Mouse (Mus musculus): ENCODE measurements around the gene Gmds.

Gmds gene

DNA sequence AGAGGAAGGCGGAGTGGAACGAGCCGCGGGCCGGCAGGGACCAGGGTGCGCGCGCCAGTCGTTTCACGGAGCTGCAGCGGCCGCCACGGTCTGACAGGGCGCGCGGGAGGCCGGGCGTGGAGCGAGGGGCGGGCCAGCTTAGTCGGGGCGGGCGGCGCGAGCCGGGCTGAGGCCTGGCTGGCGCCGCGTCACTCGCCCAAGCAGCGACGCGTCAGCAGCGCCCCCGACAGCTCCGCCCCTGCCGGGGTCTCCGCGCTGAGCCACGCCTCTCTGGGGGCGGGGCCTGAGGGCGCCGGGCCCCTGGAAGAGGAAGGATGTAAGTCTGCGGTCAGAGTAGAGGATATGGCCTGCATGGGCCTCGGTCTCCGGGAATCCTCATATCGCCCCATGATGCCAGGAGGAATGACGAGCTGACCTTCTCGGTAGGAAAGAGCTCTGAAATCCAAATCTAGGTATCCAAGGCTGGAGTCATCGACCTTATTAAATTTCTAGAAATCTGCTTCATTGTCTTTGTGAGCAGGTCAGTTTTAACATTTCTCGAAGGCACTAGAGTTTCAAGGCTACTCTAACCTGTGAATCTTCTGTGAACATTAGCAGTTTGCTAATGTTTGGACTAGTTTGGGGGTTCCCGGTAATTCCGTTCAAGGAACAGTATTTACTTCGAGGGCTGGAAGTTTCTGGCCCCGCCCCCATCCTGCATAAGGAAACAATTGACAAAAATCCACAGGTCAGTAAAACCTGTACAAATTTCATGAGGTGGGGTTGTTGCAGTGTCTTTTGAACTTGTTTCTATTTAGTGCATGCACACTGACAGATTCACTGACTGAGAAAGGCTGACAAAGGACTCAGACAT, at the start of gene Gmds:
Gmds (minus strand) TSS at position 228 of the 853 bp plus-strand sequence.
- DNase-seq (ENCODE audit: low read depth, low spot score), result peak; percentile 69

DNA sequence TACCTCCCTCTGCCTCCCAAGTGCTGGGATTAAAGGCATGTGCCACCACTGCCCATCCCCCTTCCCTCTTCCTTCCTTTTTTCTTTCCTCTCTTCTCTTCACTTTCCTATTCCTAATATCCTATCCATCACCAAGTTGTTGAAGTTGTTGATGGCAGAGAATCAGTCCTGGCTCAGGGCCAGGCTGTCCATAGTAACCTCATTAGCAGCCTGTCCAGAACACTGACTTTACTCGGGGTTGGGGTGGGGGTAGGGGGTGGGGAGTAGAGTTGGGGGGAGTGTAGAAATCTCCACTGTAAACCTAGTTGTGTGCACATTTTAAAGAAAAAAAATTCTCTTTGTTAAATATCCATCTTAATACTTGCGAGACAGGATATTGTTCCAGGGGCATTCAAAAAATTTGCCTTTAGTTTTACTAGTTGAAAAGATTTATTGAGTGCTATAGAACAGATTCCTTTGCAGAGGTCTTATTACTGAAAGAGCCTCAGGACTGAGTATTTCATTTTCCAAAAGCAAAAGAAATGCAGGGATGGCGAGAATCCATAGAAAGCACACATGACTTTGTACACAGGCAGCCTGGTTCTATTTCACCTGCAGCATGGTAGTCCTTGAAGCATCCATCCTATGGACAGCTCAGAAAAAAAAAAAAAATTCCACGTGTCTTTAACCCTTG, 47.0 kb upstream of the Gmds start:
- DNase-seq (ENCODE audit: low read depth, low spot score), result no peak

DNA sequence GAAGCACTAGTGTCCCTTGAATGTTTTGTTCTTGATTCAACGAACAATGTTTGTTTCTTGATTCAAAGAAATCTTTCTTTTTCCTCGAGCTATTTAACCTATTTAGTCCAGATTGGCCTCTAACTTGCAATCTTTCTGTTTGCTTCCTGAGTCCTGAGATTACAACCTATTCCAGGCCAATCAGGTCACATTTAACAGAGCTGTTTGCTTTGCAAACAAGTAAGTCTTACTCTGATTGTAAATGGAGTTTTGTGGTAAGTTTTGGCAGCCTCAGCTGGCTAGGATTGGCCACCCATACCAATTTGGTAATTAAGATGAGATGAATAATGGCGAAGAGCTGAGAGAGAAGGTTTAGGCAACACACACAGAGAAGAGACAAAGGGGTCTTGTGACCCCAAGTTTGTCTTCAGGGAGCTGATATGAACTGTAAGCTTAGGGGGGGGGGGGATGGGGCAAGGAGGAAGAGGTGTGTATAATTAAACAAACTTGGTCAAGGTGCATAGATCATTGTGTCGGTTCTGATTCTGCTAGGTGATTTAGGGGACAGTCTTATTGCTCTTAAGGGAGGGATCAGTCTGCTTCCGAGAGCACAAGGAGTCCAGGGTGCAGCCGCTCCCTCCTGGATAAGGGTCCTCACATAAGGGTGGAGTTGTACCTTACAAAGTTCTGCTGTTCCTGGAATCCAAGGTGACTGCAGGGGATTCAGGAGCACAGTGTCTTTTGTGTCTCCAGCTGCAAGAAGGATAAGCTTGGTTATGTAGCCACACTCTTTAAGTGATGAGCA, 43.9 kb upstream of the Gmds start:
- no peak for DNase-seq (ENCODE audit: low read depth, low spot score)

GRCm38 (mm10) chr13:32378634-32379033, 40.1 kb upstream of the Gmds start:
- DNase-seq (ENCODE audit: low read depth, low spot score), result no peak

- DNase-seq (ENCODE audit: low read depth, low spot score), result no peak
These were observed 34.0 kb upstream of the Gmds start for GRCm38 (mm10) chr13:32372531-32372883.

GRCm38 (mm10) chr13:32371874-32372530, 33.5 kb upstream of the Gmds start:
- DNase-seq (ENCODE audit: low read depth, low spot score), result no peak

DNA sequence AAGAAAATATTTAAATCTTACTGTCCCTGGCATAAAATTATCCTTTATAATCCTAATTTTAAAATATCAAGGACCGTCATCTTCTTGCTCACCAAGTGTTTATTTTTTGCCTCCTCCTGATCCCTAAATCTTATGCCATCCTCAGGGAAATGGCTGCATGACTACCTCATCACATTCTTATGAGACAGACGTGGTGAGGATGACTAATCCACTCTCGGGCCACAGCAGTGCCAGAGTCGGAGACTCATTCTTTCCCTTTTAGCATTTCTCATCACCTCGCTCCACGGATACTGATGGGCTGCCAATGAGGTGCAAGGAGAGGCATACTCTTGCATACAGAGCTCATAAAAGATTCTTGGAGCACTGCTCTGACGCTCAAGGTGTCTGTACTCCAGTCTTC, 32.2 kb upstream of the Gmds start:
- no peak for DNase-seq (ENCODE audit: low read depth, low spot score)

DNA sequence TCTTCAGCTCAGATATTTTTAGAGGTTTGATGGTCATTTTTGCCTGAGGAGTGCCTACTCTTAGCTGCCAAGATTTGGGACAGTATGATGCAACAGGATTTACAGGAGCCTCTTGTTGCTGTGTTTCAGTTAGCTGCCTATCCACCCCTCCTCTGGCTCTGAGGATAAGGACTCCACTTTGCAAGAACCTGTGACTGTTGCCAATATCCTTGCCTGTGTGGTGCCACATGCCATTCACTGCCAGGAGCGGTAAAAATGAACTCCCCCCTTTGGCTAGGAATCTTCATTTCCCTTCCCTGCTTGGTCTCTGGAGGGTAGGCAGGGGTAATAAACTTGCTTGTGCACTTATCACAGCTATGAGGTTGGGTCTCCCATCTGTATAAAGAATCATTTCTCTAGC, 31.6 kb upstream of the Gmds start:
- no peak for DNase-seq (ENCODE audit: low read depth, low spot score)

- DNase-seq (ENCODE audit: low read depth, low spot score), result no peak
These were observed 616 bp downstream of the Gmds start for GRCm38 (mm10) chr13:32337735-32338512.

DNA sequence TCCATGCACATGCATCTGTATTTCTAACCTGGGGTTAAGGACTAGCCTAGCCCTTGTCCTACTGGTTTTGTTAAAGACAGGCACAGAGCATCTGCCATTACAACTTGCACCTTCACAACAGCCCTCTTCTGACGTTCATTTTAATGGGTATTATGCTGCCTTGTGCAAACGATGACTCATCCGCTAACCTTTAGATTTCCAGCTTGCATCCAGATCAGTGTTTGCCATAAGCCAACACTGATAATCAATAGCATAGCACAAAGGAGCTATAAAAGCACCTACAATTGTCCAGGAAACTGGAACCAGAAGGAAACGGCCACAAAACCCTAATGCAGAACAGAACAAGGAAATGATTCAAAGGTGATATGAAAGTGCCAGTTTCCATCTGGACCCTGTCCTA, 20.2 kb downstream of the Gmds start:
- DNase-seq (ENCODE audit: low read depth, low spot score), result no peak

GRCm38 (mm10) chr13:32317354-32317753, 21.2 kb downstream of the Gmds start:
- no peak for DNase-seq (ENCODE audit: low read depth, low spot score)

DNA sequence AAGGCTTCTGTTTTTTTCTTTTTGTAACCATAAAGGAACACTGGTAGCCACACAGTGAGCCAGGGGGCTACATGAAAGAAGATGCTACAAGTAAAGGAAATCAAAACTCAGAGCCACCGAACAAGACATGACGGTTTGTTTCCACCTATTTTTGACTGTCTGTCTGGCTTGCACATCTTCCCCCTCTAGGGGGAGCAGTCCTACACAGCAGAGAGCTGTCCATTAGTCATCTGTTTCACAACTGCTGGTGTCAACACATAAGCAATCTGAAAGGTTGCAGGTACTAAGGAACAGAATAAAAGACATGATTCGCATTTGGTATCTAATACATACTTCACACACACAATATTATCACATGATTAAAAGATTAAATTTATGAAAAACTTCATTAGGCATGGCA, 25.9 kb downstream of the Gmds start:
- DNase-seq (ENCODE audit: low read depth, low spot score), result no peak

DNA sequence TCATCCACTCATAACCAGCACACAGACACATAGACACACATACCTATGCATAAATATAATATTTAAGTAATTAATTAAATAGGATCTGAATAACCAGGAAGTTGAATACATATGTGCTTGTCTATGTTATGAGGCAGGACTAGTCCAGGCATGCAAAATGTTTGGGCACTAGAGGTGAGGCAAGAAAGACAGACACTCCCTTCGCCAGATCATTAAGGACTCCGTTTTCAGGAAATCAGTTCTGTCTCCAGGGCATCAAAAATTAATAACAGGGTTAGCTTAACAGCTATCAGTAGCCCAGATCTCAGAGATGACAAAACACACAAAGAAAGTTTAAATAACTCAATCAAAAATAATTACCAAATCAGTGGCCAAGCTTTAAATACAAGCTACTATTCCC, 27.1 kb downstream of the Gmds start:
- no peak for DNase-seq (ENCODE audit: low read depth, low spot score)

DNA sequence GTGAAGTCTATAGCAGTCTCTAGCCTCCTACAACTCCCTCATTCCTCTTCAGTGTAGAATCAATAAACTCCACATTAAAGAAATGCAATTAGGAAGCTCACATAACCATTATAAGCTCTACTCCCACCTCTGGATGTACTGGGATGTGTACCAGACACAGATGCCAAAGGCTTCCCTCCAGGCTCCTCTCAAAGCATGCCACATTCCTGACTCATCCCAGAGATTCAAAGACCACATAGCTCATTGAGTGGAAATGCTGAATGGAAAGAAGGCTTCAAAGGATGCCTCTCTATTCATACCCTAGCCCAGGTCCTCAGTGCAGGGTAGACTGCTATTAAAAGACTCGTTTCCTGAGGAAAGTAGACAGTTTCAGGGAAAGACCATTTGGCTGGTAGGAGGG, 40.1 kb downstream of the Gmds start:
- no peak for DNase-seq (ENCODE audit: low read depth, low spot score)

DNA sequence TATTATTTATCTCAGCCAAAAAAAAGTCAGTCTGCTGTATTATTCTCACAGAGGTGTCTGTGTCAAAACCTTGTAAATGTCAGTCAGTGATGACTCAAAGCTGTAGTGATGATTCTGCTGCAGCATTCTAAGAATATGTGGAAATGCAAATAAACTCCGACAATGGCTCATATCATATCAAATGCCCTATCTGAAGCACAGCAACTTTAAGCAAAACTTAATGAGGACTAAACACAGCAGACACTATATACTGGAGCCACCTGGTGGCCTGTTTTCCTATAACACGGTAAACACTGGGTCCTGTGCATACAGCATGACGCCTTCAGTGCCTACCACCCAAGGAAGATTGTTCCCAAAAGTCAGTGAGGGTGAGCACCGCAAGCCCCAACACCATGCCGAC, 41.1 kb downstream of the Gmds start:
- no peak for DNase-seq (ENCODE audit: low read depth, low spot score)

DNA sequence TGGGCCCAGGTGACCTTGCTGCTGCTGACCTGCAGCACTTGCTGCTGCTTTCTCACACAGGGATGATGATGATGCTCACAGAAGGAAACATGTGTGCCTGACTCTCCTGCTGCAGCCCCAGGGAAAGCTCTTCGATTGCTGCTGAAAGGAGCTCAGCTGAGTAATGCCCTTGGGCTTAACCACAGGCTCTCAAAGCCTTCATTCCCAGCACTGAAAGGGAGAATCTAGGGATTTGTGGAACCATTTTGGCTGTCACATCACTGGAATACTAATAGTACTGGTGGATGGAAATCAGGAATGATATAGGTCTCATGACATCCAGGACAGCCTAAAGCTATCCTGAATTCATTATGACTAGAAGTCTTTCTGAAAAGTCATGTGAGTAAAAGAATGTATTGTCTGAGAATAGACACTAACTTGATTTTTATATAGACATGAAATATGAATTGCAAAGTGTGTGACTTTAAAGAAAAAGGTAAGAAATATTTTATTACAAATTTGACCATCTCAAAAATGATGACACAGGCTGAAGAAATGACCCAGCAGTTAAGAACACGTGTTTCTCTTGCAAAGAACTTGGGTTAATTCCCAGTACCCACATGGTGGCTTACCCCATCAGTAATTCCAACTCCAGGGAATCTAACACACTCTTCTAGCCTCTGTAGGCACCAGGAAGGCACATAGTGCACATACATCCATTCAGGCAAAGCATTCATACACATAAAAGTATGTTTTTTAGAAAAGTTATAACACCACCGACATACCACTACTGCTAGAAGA, 43.9 kb downstream of the Gmds start:
- no peak for DNase-seq (ENCODE audit: low read depth, low spot score)

GRCm38 (mm10) chr13:32272937-32273496, 65.5 kb downstream of the Gmds start:
- no peak for DNase-seq (ENCODE audit: low read depth, low spot score)

GRCm38 (mm10) chr13:32269757-32270156, 68.8 kb downstream of the Gmds start:
- DNase-seq (ENCODE audit: low read depth, low spot score), result no peak

- no peak for DNase-seq (ENCODE audit: low read depth, low spot score)
These were observed 69.3 kb downstream of the Gmds start for GRCm38 (mm10) chr13:32269261-32269660.

- DNase-seq (ENCODE audit: low read depth, low spot score), result no peak
These were observed 70.3 kb downstream of the Gmds start for GRCm38 (mm10) chr13:32268284-32268683.
